Mouse (Mus musculus): ENCODE results near the gene Cdk11b. TPM values are rescaled to one million over a fixed set of nuclear protein-coding genes. Genes with fewer than 3 reads are reported as not detected.
A peak's percentile ranks its signal among the peaks of the same experiment; 100 is the strongest.

The Cdk11b gene
- total and polyA plus RNA-seq, 2 experiments from 2014 or later: 21.8 to 64.7 TPM

- no peak overlapping the region for H3K4me3 ChIP-seq (ENCODE audit: low read depth, low read length)
Measured at GRCm38 (mm10) chr4:155690571-155691375, 66.1 kb downstream of the Cdk11b start.

GRCm38 (mm10) chr4:155692421-155692820, 67.8 kb downstream of the Cdk11b start:
- DNase-seq: no peak
- no peak overlapping the region for H3K27ac ChIP-seq (ENCODE audit: low read depth, low read length)
- H3K9ac ChIP-seq: no peak overlapping the region
- no peak overlapping the region for H3K4me3 ChIP-seq (ENCODE audit: low read depth, low read length)
- no peaks in the 10 kb centered on the region for H3K36me3 ChIP-seq (ENCODE audit: insufficient read depth)
- no peaks in the 10 kb centered on the region for H3K27me3 ChIP-seq (ENCODE audit: insufficient read depth, low read length)
- no peak overlapping the region for H3K4me2 ChIP-seq (ENCODE audit: low read depth)
- WGBS: 95% methylated on average over 3 of the region's 3 CpGs
- no peaks in the 10 kb centered on the region for H3K9me3 ChIP-seq (ENCODE audit: low read length)
- TF ChIP-seq CTCF (IDR thresholded peaks at IDR 0.05; ENCODE audit: low read depth): no peak
- ATAC-seq: no peak
- H3K4me1 ChIP-seq (ENCODE audit: insufficient read depth): peaks cover 17% of the 10 kb centered on the region

More at GRCm38 (mm10) chr4:155690571-155691375, 66.1 kb downstream of the Cdk11b start:
- Histone ChIP-seq H3K4me2 (ENCODE audit: low read depth) (no peak overlapping the region), H3K36me3 (ENCODE audit: insufficient read depth) (no peaks in the 10 kb centered on the region), H3K27me3 (ENCODE audit: insufficient read depth, low read length) (no peaks in the 10 kb centered on the region), H3K27ac (ENCODE audit: low read depth, low read length) (no peak overlapping the region), H3K9ac (no peak overlapping the region), H3K4me1 (ENCODE audit: insufficient read depth) (peaks cover 7% of the 10 kb centered on the region), H3K9me3 (ENCODE audit: low read length) (no peaks in the 10 kb centered on the region)
- no peak for TF ChIP-seq CTCF (IDR thresholded peaks at IDR 0.05; ENCODE audit: low read depth)
- WGBS: 70% methylated on average over 12 of the region's 12 CpGs
- peak; percentile 51 for DNase-seq
- no peak for ATAC-seq

- peak; percentile 92 for ATAC-seq
- Histone ChIP-seq H3K9ac (peak within 1 kb of the TSS; percentile 80), H3K4me1 (ENCODE audit: insufficient read depth) (peaks cover 17% of the 10 kb centered on the region), H3K27ac (ENCODE audit: low read depth, low read length) (peak within 1 kb of the TSS; percentile 95), H3K27me3 (ENCODE audit: insufficient read depth, low read length) (no peaks in the 10 kb centered on the region), H3K9me3 (ENCODE audit: low read length) (no peaks in the 10 kb centered on the region), H3K4me3 (ENCODE audit: low read depth, low read length) (peak within 1 kb of the TSS; percentile 87), H3K4me2 (ENCODE audit: low read depth) (peak within 1 kb of the TSS; percentile 89), H3K36me3 (ENCODE audit: insufficient read depth) (no peaks in the 10 kb centered on the region)
- TF ChIP-seq CTCF (IDR thresholded peaks at IDR 0.05; ENCODE audit: low read depth): peak; percentile 33; the same call in 1 of the 2 replicates
- 4% methylated on average over 41 of the region's 47 CpGs for WGBS
- DNase-seq: no peak
Measured at GRCm38 (mm10) chr4:155694111-155694481, 69.4 kb downstream of the Cdk11b start, which contains the start of gene Fndc10. Fndc10 (plus strand) TSS chr4:155694342.

- DNase-seq: peak; percentile 91
- Histone ChIP-seq H3K27me3 (ENCODE audit: insufficient read depth, low read length) (no peaks in the 10 kb centered on the region), H3K4me1 (ENCODE audit: insufficient read depth) (peaks cover 17% of the 10 kb centered on the region), H3K9ac (peak overlapping the region; percentile 80), H3K36me3 (ENCODE audit: insufficient read depth) (no peaks in the 10 kb centered on the region), H3K27ac (ENCODE audit: low read depth, low read length) (peak overlapping the region; percentile 95), H3K4me3 (ENCODE audit: low read depth, low read length) (peak overlapping the region; percentile 87), H3K9me3 (ENCODE audit: low read length) (no peaks in the 10 kb centered on the region), H3K4me2 (ENCODE audit: low read depth) (peak overlapping the region; percentile 89)
- 4% methylated on average over 92 of the region's 92 CpGs for WGBS
- TF ChIP-seq CTCF (IDR thresholded peaks at IDR 0.05; ENCODE audit: low read depth): peak; percentile 77
- peak; percentile 94 for ATAC-seq
Measured at GRCm38 (mm10) chr4:155694482-155695401, 70.1 kb downstream of the Cdk11b start.

- no peaks in the 10 kb centered on the region for H3K9me3 ChIP-seq (ENCODE audit: low read length)
- DNase-seq (no peak), ATAC-seq (no peak)
- H3K4me1 ChIP-seq (ENCODE audit: insufficient read depth): peaks cover 17% of the 10 kb centered on the region
- peak overlapping the region; percentile 80 for H3K9ac ChIP-seq
- H3K36me3 ChIP-seq (ENCODE audit: insufficient read depth): no peaks in the 10 kb centered on the region
- H3K27ac ChIP-seq (ENCODE audit: low read depth, low read length): peak overlapping the region; percentile 95
- peak overlapping the region; percentile 87 for H3K4me3 ChIP-seq (ENCODE audit: low read depth, low read length)
- WGBS: 87% methylated on average over 4 of the region's 4 CpGs
- no peak for TF ChIP-seq CTCF (IDR thresholded peaks at IDR 0.05; ENCODE audit: low read depth)
- no peaks in the 10 kb centered on the region for H3K27me3 ChIP-seq (ENCODE audit: insufficient read depth, low read length)
- H3K4me2 ChIP-seq (ENCODE audit: low read depth): peak overlapping the region; percentile 89
Measured at GRCm38 (mm10) chr4:155695531-155696062, 70.9 kb downstream of the Cdk11b start.

GRCm38 (mm10) chr4:155696261-155697255, 71.9 kb downstream of the Cdk11b start:
- Histone ChIP-seq H3K36me3 (ENCODE audit: insufficient read depth) (no peaks in the 10 kb centered on the region), H3K27ac (ENCODE audit: low read depth, low read length) (no peak overlapping the region), H3K4me2 (ENCODE audit: low read depth) (peak overlapping the region; percentile 89), H3K9me3 (ENCODE audit: low read length) (no peaks in the 10 kb centered on the region), H3K4me1 (ENCODE audit: insufficient read depth) (peaks cover 17% of the 10 kb centered on the region), H3K27me3 (ENCODE audit: insufficient read depth, low read length) (no peaks in the 10 kb centered on the region), H3K4me3 (ENCODE audit: low read depth, low read length) (no peak overlapping the region), H3K9ac (peak overlapping the region; percentile 28; the same call in 1 of the 2 replicates)
- ATAC-seq: no peak
- TF ChIP-seq CTCF (IDR thresholded peaks at IDR 0.05; ENCODE audit: low read depth): no peak
- 82% methylated on average over 16 of the region's 16 CpGs for WGBS
- no peak for DNase-seq

Other genes with a start within 250 kb of the Cdk11b start
- gene Gabrd, start 226.7 kb upstream of the Cdk11b start, total RNA-seq (2014; rRNA removed): 6.1 and 7.1 TPM in 2 replicates
- gene Gabrd, start 226.7 kb upstream of the Cdk11b start, polyA plus RNA-seq (2015; fragmentation: Nextera tagmentation; extraction: Ambion mirVana): 3.8 and 5.1 TPM in 2 replicates
- 7.2 and 10.8 TPM in 2 replicates for gene Cfap74, start 215.7 kb upstream of the Cdk11b start, total RNA-seq (2014; rRNA removed)
- gene Cfap74, start 215.7 kb upstream of the Cdk11b start, polyA plus RNA-seq (2015; fragmentation: Nextera tagmentation; extraction: Ambion mirVana): 5.1 and 6.6 TPM in 2 replicates
- gene Tmem52, start 155.7 kb upstream of the Cdk11b start, total RNA-seq (2014; rRNA removed): 0.52 TPM in 1 of 2 replicates, not detected in the other
- gene Tmem52, start 155.7 kb upstream of the Cdk11b start, polyA plus RNA-seq (2015; fragmentation: Nextera tagmentation; extraction: Ambion mirVana): 0.23 and 0.29 TPM in 2 replicates
- gene Gnb1, start 133.5 kb upstream of the Cdk11b start, total RNA-seq (2014; rRNA removed): 252 and 268 TPM in 2 replicates
- gene Gnb1, start 133.5 kb upstream of the Cdk11b start, polyA plus RNA-seq (2015; fragmentation: Nextera tagmentation; extraction: Ambion mirVana): 1,233 and 1,420 TPM in 2 replicates
- 86.0 and 89.7 TPM in 2 replicates for gene Nadk, start 62.5 kb upstream of the Cdk11b start, total RNA-seq (2014; rRNA removed)
- 66.4 and 66.7 TPM in 2 replicates for gene Nadk, start 62.5 kb upstream of the Cdk11b start, polyA plus RNA-seq (2015; fragmentation: Nextera tagmentation; extraction: Ambion mirVana)
- gene Slc35e2, start 23.4 kb upstream of the Cdk11b start, total RNA-seq (2014; rRNA removed): 39.9 and 49.2 TPM in 2 replicates
- 8.6 and 10.5 TPM in 2 replicates for gene Slc35e2, start 23.4 kb upstream of the Cdk11b start, polyA plus RNA-seq (2015; fragmentation: Nextera tagmentation; extraction: Ambion mirVana)
- not detected in 2 replicates for gene Gm10563, start 20.6 kb downstream of the Cdk11b start, total RNA-seq (2014; rRNA removed)
- gene Gm10563, start 20.6 kb downstream of the Cdk11b start, polyA plus RNA-seq (2015; fragmentation: Nextera tagmentation; extraction: Ambion mirVana): not detected in 2 replicates
- gene Mmp23, start 28.5 kb downstream of the Cdk11b start, total RNA-seq (2014; rRNA removed): 6.0 TPM in 2 replicates
- gene Mmp23, start 28.5 kb downstream of the Cdk11b start, polyA plus RNA-seq (2015; fragmentation: Nextera tagmentation; extraction: Ambion mirVana): 2.5 and 2.9 TPM in 2 replicates
- 98.0 and 116 TPM in 2 replicates for gene Mib2, start 44.3 kb downstream of the Cdk11b start, total RNA-seq (2014; rRNA removed)
- gene Mib2, start 44.3 kb downstream of the Cdk11b start, polyA plus RNA-seq (2015; fragmentation: Nextera tagmentation; extraction: Ambion mirVana): 42.9 and 46.5 TPM in 2 replicates
- gene Fndc10, start 69.5 kb downstream of the Cdk11b start, total RNA-seq (2014; rRNA removed): 31.9 and 33.5 TPM in 2 replicates
- gene Fndc10, start 69.5 kb downstream of the Cdk11b start, polyA plus RNA-seq (2015; fragmentation: Nextera tagmentation; extraction: Ambion mirVana): 20.4 and 24.6 TPM in 2 replicates
- gene Ssu72, start 79.9 kb downstream of the Cdk11b start, total RNA-seq (2014; rRNA removed): 103 and 121 TPM in 2 replicates
- gene Ssu72, start 79.9 kb downstream of the Cdk11b start, polyA plus RNA-seq (2015; fragmentation: Nextera tagmentation; extraction: Ambion mirVana): 164 and 176 TPM in 2 replicates
- gene Tmem240, start 109.9 kb downstream of the Cdk11b start, total RNA-seq (2014; rRNA removed): 43.4 and 55.2 TPM in 2 replicates
- 19.1 and 23.8 TPM in 2 replicates for gene Tmem240, start 109.9 kb downstream of the Cdk11b start, polyA plus RNA-seq (2015; fragmentation: Nextera tagmentation; extraction: Ambion mirVana)
- 72.3 and 79.2 TPM in 2 replicates for gene Atad3a, start 136.2 kb downstream of the Cdk11b start, total RNA-seq (2014; rRNA removed)
- 61.3 and 68.6 TPM in 2 replicates for gene Atad3a, start 136.2 kb downstream of the Cdk11b start, polyA plus RNA-seq (2015; fragmentation: Nextera tagmentation; extraction: Ambion mirVana)
- gene Vwa1, start 149.8 kb downstream of the Cdk11b start, total RNA-seq (2014; rRNA removed): 27.9 and 29.6 TPM in 2 replicates
- 22.9 and 24.8 TPM in 2 replicates for gene Vwa1, start 149.8 kb downstream of the Cdk11b start, polyA plus RNA-seq (2015; fragmentation: Nextera tagmentation; extraction: Ambion mirVana)
- gene Tmem88b, start 161.0 kb downstream of the Cdk11b start, total RNA-seq (2014; rRNA removed): 0.14 and 0.38 TPM in 2 replicates
- gene Tmem88b, start 161.0 kb downstream of the Cdk11b start, polyA plus RNA-seq (2015; fragmentation: Nextera tagmentation; extraction: Ambion mirVana): 0.24 and 0.38 TPM in 2 replicates
- not detected in 2 replicates for gene Ankrd65, start 165.6 kb downstream of the Cdk11b start, total RNA-seq (2014; rRNA removed)
- gene Ankrd65, start 165.6 kb downstream of the Cdk11b start, polyA plus RNA-seq (2015; fragmentation: Nextera tagmentation; extraction: Ambion mirVana): not detected in 2 replicates
- gene Mrpl20, start 178.0 kb downstream of the Cdk11b start, total RNA-seq (2014; rRNA removed): 134 and 220 TPM in 2 replicates
- gene Mrpl20, start 178.0 kb downstream of the Cdk11b start, polyA plus RNA-seq (2015; fragmentation: Nextera tagmentation; extraction: Ambion mirVana): 304 and 396 TPM in 2 replicates
- 112 and 113 TPM in 2 replicates for gene Ccnl2, start 187.6 kb downstream of the Cdk11b start, total RNA-seq (2014; rRNA removed)
- 48.3 and 68.3 TPM in 2 replicates for gene Ccnl2, start 187.6 kb downstream of the Cdk11b start, polyA plus RNA-seq (2015; fragmentation: Nextera tagmentation; extraction: Ambion mirVana)
- gene Aurkaip1, start 206.4 kb downstream of the Cdk11b start, total RNA-seq (2014; rRNA removed): 90.9 and 93.0 TPM in 2 replicates
- gene Aurkaip1, start 206.4 kb downstream of the Cdk11b start, polyA plus RNA-seq (2015; fragmentation: Nextera tagmentation; extraction: Ambion mirVana): 148 and 183 TPM in 2 replicates
- 19.5 and 35.9 TPM in 2 replicates for gene Mxra8, start 214.8 kb downstream of the Cdk11b start, total RNA-seq (2014; rRNA removed)
- gene Mxra8, start 214.8 kb downstream of the Cdk11b start, polyA plus RNA-seq (2015; fragmentation: Nextera tagmentation; extraction: Ambion mirVana): 25.0 and 30.5 TPM in 2 replicates
- gene Dvl1, start 222.5 kb downstream of the Cdk11b start, total RNA-seq (2014; rRNA removed): 118 and 120 TPM in 2 replicates
- 15.1 and 16.3 TPM in 2 replicates for gene Dvl1, start 222.5 kb downstream of the Cdk11b start, polyA plus RNA-seq (2015; fragmentation: Nextera tagmentation; extraction: Ambion mirVana)
- gene Tas1r3, start 238.5 kb downstream of the Cdk11b start, total RNA-seq (2014; rRNA removed): 0.54 and 0.67 TPM in 2 replicates
- 0.14 and 0.22 TPM in 2 replicates for gene Tas1r3, start 238.5 kb downstream of the Cdk11b start, polyA plus RNA-seq (2015; fragmentation: Nextera tagmentation; extraction: Ambion mirVana)
- 12.7 and 19.8 TPM in 2 replicates for gene Cptp, start 244.6 kb downstream of the Cdk11b start, total RNA-seq (2014; rRNA removed)
- 18.7 and 22.8 TPM in 2 replicates for gene Cptp, start 244.6 kb downstream of the Cdk11b start, polyA plus RNA-seq (2015; fragmentation: Nextera tagmentation; extraction: Ambion mirVana)
- 47.7 and 63.8 TPM in 2 replicates for gene Ints11, start 244.7 kb downstream of the Cdk11b start, total RNA-seq (2014; rRNA removed)
- 58.8 and 59.8 TPM in 2 replicates for gene Ints11, start 244.7 kb downstream of the Cdk11b start, polyA plus RNA-seq (2015; fragmentation: Nextera tagmentation; extraction: Ambion mirVana)